Mouse (Mus musculus): Measurements from ENCODE around the gene Alk. TPM values are rescaled to one million over a fixed set of nuclear protein-coding genes. Genes with fewer than 3 reads are reported as not detected.
A peak's percentile ranks its signal among the peaks of the same experiment; 100 is the strongest.

Gene Alk
- polyA plus RNA-seq, 1 experiment from 2014 or later = 0.11 TPM

DNA sequence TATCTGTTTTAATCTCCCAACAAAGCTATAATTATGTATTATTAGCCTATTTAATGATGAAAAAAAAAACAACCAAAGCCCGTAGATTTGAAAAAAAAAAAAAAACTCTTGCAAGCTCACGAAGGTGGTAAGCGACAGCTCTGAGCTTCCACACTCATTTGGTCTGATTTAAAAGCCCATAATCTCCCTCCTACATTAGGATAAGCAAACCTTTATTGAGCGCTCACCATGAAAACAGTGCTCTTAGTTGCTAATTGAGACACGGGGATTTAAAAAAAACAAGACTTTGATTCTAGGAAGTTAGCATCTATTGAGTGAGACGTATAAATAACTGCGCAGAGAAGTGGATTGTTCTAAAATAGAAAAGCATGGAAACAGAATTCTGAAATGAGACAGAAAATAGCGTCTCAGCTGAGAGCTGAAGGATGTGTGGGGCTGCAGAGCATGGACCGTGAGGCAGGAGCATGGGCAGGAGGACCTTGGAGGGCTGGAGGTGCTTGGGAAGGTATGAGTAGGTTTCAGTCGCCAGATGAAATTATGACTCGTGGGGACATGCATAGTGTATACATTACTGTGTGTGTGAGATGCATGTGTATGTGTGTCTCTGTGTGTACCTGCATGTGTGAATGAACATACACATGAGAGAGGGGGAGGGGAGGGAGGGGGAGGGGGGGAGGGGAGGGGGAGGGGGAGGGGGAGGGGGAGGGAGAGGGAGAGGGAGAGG, 560.6 kb downstream of the Alk start:
- no peaks in the 10 kb centered on the region for H3K36me3 ChIP-seq (ENCODE audit: insufficient read depth, low read length)
- H3K27me3 ChIP-seq (ENCODE audit: insufficient read depth, low read length) = no peaks in the 10 kb centered on the region
- H3K4me3 ChIP-seq (replicated peaks; ENCODE audit: low read depth, low read length) = no peak overlapping the region
- WGBS = 71% methylated on average over 11 of the region's 11 CpGs
- no peak overlapping the region for H3K9ac ChIP-seq (ENCODE audit: low read depth, low read length)
- no peaks in the 10 kb centered on the region for H3K4me1 ChIP-seq (replicated peaks; ENCODE audit: insufficient read depth, low read length)
- H3K27ac ChIP-seq = no peak overlapping the region
- H3K4me2 ChIP-seq (ENCODE audit: low read length) = no peak overlapping the region
- DNase-seq (ENCODE audit: low spot score) (no peak), ATAC-seq (replicated peaks; ENCODE audit: low FRiP score, low read depth) (no peak)
- no peak for TF ChIP-seq CTCF (IDR thresholded peaks at IDR 0.05; ENCODE audit: low read depth)
- H3K9me3 ChIP-seq (replicated peaks; ENCODE audit: low read length) = no peaks in the 10 kb centered on the region

DNA sequence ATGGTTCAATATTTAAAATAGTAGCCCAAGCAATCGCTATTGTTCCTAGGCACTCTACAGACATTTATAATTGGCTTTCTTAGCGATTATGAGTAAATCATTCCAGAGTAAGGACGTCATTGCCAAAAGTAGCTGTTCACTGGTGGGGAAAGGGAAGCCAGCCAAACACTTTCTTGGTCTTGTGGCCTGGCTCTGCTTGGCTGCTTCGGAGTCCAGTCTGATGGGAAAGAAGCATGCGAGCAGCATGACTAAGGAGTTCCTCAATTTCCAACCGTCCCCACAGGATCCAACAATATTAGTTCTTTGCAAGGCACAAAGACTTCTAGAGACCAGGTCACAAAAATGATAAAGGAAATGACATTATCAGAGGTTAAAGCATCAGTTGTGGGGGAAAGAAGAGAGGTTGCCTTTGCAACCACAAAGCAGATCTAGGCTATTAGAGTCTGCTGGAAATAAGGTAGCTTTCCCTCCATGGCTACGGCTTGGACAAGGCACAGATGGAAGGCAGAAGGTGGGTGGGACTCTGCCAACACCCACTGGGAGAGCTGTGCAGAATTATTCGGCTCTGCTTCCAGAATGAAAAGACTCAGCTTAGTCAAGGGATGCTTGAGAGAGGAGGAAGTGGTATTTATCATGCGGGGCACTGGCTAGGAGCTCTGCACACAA, 561.3 kb downstream of the Alk start:
- TF ChIP-seq CTCF (IDR thresholded peaks at IDR 0.05; ENCODE audit: low read depth) = no peak
- H3K4me2 ChIP-seq (ENCODE audit: low read length) = no peak overlapping the region
- 48% methylated on average over 9 of the region's 9 CpGs for WGBS
- H3K4me3 ChIP-seq (replicated peaks; ENCODE audit: low read depth, low read length) = no peak overlapping the region
- ATAC-seq (replicated peaks; ENCODE audit: low FRiP score, low read depth) = no peak; the same call in 1 of the 2 replicates
- H3K9me3 ChIP-seq (replicated peaks; ENCODE audit: low read length) = no peaks in the 10 kb centered on the region
- H3K27ac ChIP-seq = no peak overlapping the region
- H3K9ac ChIP-seq (ENCODE audit: low read depth, low read length) = no peak overlapping the region
- H3K36me3 ChIP-seq (ENCODE audit: insufficient read depth, low read length) = no peaks in the 10 kb centered on the region
- H3K27me3 ChIP-seq (ENCODE audit: insufficient read depth, low read length) = no peaks in the 10 kb centered on the region
- DNase-seq (ENCODE audit: low spot score) = peak; percentile 74
- H3K4me1 ChIP-seq (replicated peaks; ENCODE audit: insufficient read depth, low read length) = no peaks in the 10 kb centered on the region

DNA sequence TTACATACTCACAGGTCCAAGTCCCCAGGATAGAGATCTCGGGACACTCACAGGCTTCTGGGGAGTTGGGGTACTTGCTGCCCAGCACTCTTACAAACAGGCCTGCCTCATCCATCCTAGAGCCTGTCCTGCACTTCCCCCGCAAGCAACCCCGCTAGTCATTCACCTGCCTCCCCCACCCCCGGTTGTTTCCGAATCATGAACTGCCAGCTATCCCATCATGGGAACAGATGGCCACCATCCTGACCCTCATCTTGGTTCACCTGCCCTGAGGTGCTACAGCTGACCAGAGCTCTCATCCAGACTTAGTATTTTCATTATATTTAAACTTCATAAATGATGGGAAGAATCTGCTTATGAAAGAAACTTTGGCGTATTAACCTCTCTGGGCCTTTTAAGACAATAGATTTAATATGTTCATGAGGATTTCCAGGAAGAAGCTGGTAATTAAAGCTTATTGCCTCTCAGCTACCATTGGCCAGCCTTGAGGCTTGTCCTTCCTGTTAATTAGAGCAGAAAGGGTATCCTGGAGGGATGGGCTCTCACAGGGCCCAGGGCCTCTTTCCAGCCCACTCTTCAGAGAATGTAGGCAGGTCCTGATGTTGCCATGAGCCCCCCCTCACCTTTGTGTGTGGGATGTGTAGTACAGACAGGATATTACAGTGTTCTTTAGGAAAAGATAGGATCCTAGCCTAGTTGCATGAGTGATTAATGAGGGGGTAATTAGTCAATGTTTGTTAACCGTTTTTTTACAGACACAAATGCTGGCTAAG, 565.1 kb downstream of the Alk start:
- DNase-seq (ENCODE audit: low spot score) (no peak), ATAC-seq (replicated peaks; ENCODE audit: low FRiP score, low read depth) (no peak)
- Histone ChIP-seq H3K4me3 (replicated peaks; ENCODE audit: low read depth, low read length) (no peak overlapping the region), H3K9ac (ENCODE audit: low read depth, low read length) (no peak overlapping the region), H3K27me3 (ENCODE audit: insufficient read depth, low read length) (no peaks in the 10 kb centered on the region), H3K27ac (no peak overlapping the region), H3K4me2 (ENCODE audit: low read length) (no peak overlapping the region), H3K4me1 (replicated peaks; ENCODE audit: insufficient read depth, low read length) (no peaks in the 10 kb centered on the region), H3K9me3 (replicated peaks; ENCODE audit: low read length) (no peaks in the 10 kb centered on the region), H3K36me3 (ENCODE audit: insufficient read depth, low read length) (no peaks in the 10 kb centered on the region)
- 53% methylated on average over 7 of the region's 7 CpGs for WGBS
- TF ChIP-seq CTCF (IDR thresholded peaks at IDR 0.05; ENCODE audit: low read depth) = no peak

DNA sequence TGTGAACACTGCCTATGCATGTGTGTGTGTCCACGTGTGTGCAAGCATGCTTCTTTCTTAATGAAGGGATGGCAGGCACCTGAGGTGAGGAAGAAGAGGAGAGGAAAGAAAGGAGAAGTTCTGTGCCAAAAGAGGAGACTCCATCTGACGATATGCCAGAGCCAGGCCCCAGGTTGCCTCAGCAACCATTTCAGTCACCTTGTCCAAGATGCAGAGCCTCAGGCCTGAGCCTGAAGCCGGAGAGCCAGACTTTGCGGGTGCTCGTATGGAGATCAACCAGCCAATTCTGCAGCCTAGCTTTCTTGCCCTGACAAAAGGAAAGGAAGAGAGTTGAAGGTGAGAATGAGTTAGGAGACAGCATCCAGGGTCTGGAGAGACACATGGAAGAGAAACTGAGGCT, 566.1 kb downstream of the Alk start:
- H3K36me3 ChIP-seq (ENCODE audit: insufficient read depth, low read length) = no peaks in the 10 kb centered on the region
- H3K9me3 ChIP-seq (replicated peaks; ENCODE audit: low read length) = no peaks in the 10 kb centered on the region
- no peak overlapping the region for H3K4me3 ChIP-seq (replicated peaks; ENCODE audit: low read depth, low read length)
- H3K9ac ChIP-seq (ENCODE audit: low read depth, low read length) = no peak overlapping the region
- H3K27me3 ChIP-seq (ENCODE audit: insufficient read depth, low read length) = no peaks in the 10 kb centered on the region
- no peak overlapping the region for H3K4me2 ChIP-seq (ENCODE audit: low read length)
- DNase-seq (ENCODE audit: low spot score) (no peak), ATAC-seq (replicated peaks; ENCODE audit: low FRiP score, low read depth) (no peak)
- no peak for TF ChIP-seq CTCF (IDR thresholded peaks at IDR 0.05; ENCODE audit: low read depth)
- 88% methylated on average over 5 of the region's 5 CpGs for WGBS
- H3K4me1 ChIP-seq (replicated peaks; ENCODE audit: insufficient read depth, low read length) = no peaks in the 10 kb centered on the region
- no peak overlapping the region for H3K27ac ChIP-seq

DNA sequence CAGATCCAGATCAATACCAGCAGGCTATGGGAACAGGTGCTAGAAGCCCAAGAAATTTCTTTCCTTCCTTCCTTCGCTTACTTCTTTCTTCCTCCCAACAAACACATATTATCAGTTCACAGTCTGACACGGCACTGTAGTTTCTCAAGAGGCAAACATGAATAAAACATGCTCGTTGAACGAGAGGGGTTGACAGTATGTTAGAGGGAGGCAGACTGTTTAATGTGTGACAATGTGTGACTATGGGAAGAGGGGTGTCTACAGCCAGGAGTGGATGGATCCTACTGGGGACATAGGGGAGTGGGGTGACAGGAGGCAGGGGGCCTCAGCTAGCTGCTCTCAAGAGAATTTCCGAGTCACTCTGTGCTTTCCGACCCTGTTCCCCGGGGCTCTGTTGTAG, 573.8 kb downstream of the Alk start:
- no peak overlapping the region for H3K4me2 ChIP-seq (ENCODE audit: low read length)
- H3K9me3 ChIP-seq (replicated peaks; ENCODE audit: low read length) = no peaks in the 10 kb centered on the region
- no peak overlapping the region for H3K4me3 ChIP-seq (replicated peaks; ENCODE audit: low read depth, low read length)
- H3K27ac ChIP-seq = no peak overlapping the region
- no peaks in the 10 kb centered on the region for H3K4me1 ChIP-seq (replicated peaks; ENCODE audit: insufficient read depth, low read length)
- H3K36me3 ChIP-seq (ENCODE audit: insufficient read depth, low read length) = no peaks in the 10 kb centered on the region
- WGBS = 59% methylated on average over 7 of the region's 7 CpGs
- TF ChIP-seq CTCF (IDR thresholded peaks at IDR 0.05; ENCODE audit: low read depth) = no peak
- DNase-seq (ENCODE audit: low spot score) = no peak
- ATAC-seq (replicated peaks; ENCODE audit: low FRiP score, low read depth) = no peak
- H3K27me3 ChIP-seq (ENCODE audit: insufficient read depth, low read length) = no peaks in the 10 kb centered on the region
- H3K9ac ChIP-seq (ENCODE audit: low read depth, low read length) = no peak overlapping the region

DNA sequence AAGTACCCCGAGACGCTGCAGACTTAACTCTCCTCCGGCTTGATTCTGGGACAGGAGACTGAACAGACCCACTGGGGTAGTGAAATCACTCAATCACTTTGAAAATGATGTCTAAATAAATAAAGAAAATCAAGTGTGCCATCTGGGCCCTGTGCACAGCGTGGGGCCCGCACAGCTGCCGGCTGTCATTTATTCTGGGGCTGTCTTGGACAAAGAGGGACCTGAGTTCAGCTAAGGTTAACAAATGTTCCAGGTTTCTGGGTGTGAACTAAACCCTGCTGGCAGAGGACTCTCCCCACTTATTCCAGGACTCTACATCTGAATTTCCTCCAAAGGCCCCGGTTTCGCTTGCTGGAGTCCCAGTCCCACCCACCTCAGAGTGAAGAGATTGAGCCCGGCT, 581.1 kb downstream of the Alk start:
- no peak overlapping the region for H3K9ac ChIP-seq (ENCODE audit: low read depth, low read length)
- WGBS = 69% methylated on average over 9 of the region's 9 CpGs
- no peak overlapping the region for H3K27ac ChIP-seq
- ATAC-seq (replicated peaks; ENCODE audit: low FRiP score, low read depth) (no peak), DNase-seq (ENCODE audit: low spot score) (no peak)
- no peak overlapping the region for H3K4me2 ChIP-seq (ENCODE audit: low read length)
- no peak overlapping the region for H3K4me3 ChIP-seq (replicated peaks; ENCODE audit: low read depth, low read length)
- H3K9me3 ChIP-seq (replicated peaks; ENCODE audit: low read length) = no peaks in the 10 kb centered on the region
- no peaks in the 10 kb centered on the region for H3K36me3 ChIP-seq (ENCODE audit: insufficient read depth, low read length)
- no peak for TF ChIP-seq CTCF (IDR thresholded peaks at IDR 0.05; ENCODE audit: low read depth)
- no peaks in the 10 kb centered on the region for H3K27me3 ChIP-seq (ENCODE audit: insufficient read depth, low read length)
- H3K4me1 ChIP-seq (replicated peaks; ENCODE audit: insufficient read depth, low read length) = no peaks in the 10 kb centered on the region

Measured in kidney, postnatal 0 days (tissue).